Mouse (Mus musculus): ENCODE data around the gene Sgk1.

GRCm38 (mm10) chr10:21858437-21858974 lies 23.5 kb upstream of the Sgk1 start:
- no peak for TF ChIP-seq MAFK (IDR thresholded peaks at IDR 0.05; ENCODE audit: insufficient read depth, low read depth, low read length)
- no peak for TF ChIP-seq CHD2 (IDR thresholded peaks at IDR 0.05; ENCODE audit: low read depth, low read length)

All from ES-E14 (cell line).